Mouse (Mus musculus): ENCODE data around the gene Braf.
A peak's percentile ranks its signal among the peaks of the same experiment; 100 is the strongest.
"Not testable (repeated sequence)": the region's sequence is repeated elsewhere in the genome, so short reads cannot be mapped to it uniquely, and the experiment has no call there.

The Braf gene

DNA sequence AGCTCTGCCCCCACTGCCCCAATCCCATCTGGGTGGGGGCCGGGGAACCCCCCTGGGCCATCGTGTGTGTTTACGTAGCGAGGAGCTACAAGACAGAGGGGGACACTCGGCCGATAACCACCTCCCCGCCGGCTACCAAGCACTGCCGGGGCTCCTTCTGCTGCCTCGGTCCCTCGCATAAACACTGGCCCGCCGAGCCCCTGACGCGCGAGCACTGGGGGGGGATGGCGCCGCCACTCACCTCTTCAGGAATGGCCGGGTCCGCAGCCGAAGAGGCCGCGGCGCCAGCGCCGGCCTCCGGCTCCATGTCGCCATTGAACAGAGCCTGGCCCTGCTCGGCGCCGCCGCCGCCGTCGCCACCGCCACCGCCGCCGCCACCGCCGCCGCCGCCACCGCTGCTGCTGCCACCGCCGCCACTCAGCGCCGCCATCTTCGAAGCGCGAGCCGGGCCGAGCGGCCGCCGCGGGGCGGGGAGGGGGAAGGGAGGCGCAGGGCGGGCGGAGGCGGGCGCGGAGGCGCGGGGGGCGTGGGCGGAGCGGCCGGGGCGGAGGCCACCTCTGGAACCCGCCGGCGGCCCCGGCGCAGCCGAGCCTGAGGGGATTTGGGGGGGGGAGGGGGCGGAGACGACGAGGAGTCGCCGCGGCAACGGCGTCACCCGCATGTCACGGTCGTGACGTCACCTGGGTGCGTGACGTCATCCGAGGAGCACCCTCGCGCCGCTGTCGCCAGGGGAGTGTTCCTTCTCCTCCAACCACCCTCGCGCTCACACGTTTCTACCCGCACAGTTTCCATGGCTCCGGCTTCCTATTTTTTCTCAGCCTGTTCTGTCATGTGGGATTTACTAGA is at the start of gene Braf:
Gene Braf, minus strand, starts transcription at position 598 of the 846 bp plus-strand sequence.
- DNase-seq: peak; percentile 96

DNA sequence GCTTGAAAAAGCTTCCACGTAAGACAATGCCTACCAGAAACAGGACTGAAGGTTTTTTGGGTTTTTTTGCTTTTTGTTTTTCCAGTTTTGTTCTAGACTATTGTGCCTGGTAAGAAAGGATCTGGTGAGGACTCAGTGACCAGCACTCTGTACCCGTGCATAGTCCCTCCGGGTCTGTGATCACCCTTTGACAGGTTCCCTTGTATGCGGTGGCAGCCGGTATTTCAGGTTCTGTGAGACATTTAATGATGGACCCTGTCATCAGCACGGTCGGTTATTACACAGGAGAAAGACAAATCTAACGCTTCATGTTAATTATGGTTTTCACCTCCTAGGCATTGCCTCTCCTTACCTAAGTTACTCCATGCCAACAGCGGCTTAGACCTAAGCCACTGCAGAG is 49.8 kb upstream of the Braf start:
- no peak for DNase-seq

DNA sequence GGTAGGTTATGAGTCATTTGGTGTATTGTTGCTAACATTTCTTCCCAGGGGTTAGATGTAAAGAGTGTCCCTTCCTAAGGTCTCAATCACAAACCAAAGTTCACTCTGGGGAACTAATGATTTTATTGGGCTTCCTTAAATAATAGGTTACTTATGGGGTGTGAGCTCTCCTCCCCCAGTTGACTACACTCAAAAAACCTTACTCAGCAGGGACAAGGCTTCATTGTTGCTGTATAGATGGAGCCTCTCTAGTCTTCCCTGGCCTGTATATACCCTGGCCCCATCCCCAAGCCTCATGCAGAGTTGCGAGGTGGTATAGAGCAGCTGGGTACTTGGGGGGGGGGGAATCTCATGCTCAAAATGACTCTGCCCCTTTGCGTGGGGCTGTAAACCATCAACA is 32.0 kb upstream of the Braf start:
- DNase-seq: no peak

DNA sequence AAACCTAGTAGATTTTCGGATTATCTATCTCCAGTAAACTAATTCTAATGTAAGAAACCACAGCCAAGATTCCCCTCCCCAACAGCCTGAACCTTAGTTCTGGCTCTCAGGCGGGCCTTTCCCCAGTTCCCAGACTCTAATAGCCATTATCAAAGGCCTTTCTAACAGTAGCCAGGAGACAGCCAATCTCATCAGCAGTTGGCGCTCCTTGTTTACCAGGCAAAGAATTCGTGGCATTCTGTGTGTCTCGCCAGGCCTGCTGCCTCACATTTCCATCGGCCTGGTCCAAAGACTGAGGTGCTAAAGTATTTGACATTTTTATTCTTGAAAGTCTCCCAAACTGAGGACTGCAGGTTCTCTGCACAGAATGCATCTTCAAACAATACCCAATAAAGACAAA is 24.6 kb upstream of the Braf start:
- no peak for DNase-seq

DNA sequence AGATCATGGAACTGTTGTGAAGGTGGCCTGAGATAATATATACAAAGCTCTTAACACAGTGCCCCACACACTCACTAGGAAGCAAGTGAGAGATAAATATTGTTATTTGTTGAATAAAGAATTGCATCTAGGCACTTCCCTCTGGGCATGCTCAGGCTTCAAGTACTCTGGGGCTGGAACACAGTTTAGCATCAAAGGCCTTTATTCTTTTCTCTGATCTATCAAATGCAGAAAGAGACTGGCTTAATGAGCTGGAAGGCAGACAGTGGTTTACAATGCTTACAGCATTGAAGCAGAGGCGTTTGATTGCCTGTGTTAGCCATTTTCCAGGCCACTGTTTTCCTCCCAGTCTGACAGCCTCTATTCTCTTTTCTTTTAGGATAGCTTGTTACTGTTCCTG is 21.8 kb upstream of the Braf start:
- DNase-seq: no peak

DNA sequence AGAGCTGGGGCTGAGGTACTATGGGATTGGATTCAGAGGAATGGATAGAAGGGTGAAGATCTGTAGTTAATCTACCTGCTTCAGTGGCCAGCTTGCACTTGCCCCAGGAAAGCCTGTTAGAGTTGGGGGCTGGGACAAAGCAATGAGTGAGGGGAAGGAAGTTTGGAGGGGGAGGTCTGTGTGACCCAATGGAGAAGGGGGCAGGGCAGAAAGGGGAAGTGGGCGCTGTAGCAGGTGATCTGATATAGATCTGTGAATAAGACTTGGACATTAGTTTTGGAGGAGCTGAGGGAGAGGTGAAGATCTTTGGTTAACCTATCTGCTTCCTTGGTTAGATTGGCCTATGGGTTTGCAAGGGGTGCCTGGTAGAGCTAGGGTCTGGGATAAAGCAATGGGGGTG is 20.2 kb upstream of the Braf start:
- no peak for DNase-seq

DNA sequence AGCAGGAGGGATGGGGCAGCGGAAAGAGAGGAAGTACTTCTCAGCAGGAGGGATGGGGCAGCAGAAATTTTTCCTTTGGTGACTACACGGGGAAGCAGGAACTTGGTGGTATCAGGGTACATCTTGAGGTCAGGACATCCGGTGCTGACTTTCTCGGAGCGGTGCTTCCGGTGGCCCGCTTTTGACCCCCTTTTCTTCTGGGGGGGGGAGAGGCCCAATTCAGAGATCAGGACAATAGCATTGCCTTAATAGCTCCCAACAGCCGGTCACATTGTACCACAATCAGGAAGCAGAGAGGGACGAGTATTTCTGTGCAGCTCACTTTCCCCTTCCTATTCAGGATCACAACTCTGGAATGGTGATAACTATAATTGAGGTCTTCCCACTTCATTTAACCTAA is 14.4 kb upstream of the Braf start:
- not testable (repeated sequence) for DNase-seq

DNA sequence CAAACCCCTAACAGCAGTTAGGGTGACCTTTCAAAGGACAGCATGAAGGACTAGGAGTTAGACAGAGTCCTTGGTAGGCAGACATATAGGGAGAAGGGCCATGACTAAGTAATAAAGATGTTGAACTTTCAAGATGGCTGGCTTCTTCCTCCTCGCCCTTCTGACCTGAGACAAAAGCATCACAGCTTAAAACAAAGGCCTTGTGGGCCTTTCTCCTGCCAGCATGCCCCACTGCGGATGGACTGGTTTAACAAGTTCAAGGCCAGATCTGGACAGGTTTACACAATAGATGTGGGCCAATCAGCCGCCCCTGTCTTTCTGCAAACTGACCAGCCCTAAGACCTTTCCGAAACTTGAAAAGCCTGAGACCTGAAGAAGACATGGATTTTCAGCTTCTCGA is 2.8 kb upstream of the Braf start:
- no peak for DNase-seq

DNA sequence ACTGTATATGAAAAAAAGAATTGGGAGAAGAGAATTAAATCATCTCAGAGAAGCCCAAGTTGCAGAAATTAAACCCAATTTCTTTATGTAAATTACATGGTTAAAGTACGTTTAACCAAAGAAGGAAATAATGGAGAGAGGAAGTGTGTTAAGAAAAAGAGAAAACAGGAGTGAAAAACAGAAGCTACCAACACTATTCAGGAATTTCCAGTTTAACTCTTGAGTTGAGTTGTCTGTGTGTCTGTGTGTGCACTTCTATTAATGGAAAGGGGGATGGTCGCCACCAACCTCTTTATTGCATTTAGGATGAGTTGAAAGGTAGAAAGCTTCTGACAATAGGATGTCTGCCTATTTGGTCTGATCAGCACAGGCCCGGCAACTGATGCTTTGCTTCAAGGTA is 886 bp upstream of the Braf start:
- no peak for DNase-seq

DNA sequence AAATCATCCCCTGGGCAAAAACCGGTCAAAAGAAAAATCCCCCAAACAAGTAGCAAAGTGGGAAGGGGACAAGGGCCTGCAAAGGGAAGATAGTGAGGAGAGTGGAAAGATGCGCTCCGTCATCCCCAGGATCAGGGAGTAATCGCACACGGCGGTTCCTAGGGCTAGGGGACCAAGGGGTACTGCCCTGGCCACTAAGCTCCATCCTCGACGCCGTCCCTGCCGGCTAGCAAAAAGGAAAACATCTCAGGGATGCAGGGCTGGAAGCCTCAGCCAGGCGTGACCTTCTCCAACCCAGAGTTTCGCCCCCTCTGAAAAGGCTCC is 759 bp downstream of the Braf start:
- DNase-seq: no peak

DNA sequence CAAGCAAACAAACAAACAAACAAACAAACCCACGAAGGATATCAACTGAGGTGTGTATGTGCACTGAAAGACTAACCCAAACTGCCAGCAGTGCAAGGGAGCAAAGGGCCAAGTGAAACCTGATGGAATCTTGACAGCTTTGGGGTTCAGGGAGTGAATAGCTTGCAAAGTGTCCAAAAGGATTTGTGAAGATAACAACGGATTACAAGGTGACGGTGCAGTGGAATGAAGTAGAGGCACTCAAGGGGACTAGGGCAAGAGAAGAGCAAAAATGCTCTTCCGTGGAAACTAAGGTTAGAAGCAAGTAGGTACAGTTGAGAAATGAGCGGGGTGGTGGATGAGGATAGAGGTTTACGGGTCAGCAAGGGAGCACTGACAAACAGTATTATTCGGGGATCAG is 1.2 kb downstream of the Braf start:
- DNase-seq: no peak

DNA sequence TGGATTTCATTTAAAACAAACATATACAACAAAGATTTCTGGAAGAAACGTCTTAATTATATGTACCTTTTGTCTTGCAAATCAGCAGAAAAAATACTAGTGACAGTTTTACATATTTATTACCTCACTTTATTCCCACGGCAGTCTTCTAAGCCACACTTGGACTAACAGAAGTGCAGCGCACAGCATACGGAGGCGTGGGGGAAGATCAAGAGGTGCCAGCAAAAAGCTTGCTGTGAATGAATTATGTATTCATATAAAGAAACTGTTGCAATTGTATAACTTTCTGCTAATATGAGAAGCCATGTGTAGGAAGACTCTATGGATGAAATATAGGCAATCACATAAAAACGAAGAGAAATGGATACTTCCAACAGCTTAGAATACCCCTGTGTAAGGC is 6.7 kb downstream of the Braf start:
- DNase-seq: no peak

DNA sequence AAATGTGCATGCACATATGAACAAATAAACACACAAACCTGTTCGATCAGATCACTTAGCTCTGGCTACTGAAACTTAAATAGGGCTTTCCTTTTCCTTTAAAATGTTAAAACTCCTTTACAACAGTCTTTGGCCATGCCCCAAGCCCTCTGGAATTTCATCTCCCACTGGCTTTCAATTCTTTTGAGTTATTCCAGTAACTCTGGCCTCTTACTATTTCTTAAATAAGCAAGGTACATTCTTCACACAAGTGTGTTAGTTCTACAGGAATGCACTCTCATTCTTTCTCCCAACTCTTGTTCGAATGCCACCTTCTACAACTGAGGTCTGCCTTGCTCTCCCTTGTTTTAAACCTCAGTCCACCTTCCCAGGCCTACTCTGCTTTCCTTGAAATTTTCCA is 8.2 kb downstream of the Braf start:
- no peak for DNase-seq

DNA sequence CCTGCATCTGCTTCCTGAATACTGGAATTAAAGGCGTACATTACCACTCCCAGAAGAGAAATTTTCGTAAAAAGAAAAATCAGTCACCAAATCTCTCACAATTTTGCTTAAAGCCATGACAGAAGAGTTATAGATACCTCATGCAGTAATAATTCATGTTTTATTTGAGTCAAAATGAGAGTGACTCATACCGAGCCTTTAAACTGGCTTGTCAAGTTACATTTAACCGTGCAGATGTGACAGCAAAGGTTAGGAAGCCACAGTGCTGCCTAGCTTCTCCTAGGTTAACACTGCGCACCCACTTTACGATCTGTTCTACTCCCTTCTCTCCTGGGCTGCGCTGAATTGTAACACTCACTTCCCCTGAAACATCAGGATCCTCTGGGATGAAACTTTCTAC is 10.9 kb downstream of the Braf start:
- DNase-seq: no peak

DNA sequence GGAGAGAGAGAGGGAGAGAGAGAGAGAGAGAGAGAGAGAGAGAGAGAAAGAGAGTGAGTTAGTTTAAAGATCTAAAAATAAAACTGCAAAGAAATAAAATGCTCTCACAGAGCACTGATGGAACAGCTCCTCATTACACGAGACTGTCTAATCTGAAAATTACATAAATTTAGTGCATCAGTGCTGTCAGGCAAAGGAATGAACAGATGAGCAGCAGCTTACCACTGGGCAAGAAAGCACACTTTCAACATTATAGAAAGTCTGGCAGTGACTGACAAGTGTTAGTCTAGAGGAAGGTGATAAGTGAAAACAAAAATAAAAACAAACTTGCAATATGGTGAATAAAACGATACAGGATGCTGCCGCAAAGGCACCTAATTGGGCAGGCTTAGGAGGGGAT is 11.9 kb downstream of the Braf start:
- no peak for DNase-seq

DNA sequence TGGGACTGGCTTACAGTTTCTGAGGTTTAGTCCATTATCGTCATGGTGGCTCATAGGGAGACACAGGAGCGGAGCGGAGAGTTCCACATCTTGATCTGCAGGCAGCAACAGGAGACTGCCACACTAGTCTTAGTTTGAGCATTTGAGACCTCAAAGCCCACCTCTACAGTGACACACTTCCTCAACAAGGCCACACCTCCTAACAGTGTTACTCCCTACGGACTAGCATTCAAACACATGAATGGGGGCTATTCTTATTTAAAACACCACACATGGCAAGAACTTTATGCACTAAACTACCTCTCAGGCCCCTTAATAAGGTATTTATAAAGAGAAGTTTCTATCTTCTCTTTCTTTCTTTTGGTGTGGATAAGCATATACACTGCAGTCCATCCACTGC is 19.6 kb downstream of the Braf start:
- DNase-seq: no peak

DNA sequence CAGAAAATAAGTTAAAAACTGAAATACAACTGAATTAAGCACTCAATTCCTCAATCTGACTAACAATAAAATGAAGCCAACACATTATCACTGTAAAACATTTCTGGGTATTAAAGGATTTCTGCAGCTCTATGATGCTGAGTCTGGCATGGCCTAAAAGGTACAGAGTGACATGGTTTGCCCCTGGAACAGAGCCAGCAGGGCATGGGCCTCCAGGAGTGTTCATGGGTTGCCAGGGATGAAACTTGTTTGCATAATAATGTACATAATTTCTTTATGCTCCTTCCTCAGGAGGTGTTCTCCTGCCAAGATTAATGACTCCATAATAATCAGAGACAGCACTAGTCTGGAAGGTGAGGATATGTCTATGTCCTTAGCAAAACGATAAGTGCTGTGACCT is 32.1 kb downstream of the Braf start:
- no peak for DNase-seq

DNA sequence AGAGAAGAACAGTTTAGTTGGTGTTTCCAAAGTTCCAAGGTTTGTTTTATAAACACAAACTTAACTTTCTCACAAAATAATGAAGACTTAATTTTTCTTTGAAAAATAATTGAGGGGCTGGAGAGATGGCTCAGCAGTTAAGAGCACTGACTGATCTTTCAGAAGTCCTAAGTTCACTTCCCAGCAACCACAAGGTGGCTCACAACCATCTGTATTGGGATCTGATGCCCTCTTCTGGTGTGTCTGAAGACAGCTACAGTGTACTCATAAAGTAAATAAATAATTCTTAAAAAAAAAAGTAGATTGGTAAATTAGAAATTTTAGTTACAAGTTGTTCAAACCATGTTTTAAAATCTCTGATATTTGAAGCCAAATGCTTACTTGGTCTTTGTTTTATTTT is 38.4 kb downstream of the Braf start:
- DNase-seq: not testable (repeated sequence)

DNA sequence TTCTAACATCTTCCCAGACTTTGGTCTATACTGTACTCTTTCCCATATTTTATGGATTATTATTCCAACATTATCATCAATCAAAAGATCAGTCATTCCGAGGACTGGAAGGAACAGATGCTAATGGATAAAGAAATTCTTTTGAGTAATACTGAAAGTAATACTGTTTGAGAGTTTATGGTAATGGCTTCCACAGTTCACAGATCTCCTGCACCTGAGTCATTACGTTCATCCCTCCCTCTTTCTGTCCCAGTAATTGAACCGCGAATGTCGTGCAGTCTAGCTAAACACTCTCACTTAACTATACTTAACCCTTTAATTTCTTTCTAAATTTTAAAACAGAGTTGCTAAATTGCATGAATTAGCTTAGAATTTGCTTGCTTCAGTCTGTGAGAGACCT is 43.5 kb downstream of the Braf start:
- no peak for DNase-seq

DNA sequence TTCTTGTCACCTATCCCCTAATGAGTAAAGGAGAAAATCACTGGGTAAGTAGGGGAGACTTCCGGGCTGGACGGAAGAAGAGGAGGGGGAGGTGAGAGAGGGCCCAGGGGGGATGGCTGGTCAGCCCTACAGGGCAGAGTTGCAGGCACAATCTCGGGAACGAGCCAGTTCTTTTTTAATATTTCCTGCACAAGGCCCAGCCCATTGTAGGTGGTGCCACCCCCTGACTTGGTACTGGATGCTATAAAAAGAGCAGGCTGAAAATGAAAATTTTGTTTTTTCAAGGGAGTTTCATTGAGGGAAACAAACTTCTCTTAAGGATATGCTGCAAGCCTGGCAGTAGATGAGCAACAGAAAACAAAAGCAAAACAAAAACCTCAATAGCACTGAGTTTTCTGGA is 44.7 kb downstream of the Braf start:
- DNase-seq: no peak

DNA sequence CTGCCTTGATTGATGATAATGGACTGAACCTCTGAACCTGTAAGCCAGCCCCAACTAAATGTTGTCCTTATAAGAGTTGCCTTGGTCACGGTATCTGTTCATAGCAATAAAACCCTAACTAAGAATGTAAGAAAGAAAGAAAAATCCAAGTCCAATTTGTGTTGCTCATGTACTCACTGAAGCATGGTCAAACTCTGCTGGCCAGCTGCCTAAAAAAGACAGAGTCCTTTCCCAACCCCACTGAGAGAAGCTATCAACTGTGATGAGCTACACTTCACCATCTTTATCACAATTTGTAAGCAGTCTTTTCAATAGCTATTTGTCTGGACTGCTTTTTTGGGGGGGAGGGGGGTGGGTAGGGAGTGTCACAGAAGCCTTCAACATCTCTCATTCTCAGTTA is 47.0 kb downstream of the Braf start:
- no peak for DNase-seq

DNA sequence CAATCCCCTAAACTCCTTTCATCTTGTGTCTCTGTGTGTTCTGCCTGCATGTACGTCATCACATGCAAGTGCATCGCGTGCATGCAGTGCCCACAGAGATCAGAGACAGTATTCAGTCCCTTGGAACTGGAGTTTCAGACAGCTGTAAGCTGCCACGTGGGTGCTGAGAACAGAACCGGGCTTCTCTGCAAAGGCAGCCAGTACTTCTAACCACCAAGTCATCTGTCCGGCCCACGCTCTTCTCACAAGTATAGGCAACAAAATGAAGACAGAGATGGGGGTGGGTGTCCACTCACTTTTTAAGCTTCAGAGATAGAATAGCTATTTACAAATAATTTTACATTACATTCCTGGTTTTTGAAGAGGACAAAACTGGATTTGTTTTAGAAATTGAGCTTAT is 50.2 kb downstream of the Braf start:
- no peak for DNase-seq

DNA sequence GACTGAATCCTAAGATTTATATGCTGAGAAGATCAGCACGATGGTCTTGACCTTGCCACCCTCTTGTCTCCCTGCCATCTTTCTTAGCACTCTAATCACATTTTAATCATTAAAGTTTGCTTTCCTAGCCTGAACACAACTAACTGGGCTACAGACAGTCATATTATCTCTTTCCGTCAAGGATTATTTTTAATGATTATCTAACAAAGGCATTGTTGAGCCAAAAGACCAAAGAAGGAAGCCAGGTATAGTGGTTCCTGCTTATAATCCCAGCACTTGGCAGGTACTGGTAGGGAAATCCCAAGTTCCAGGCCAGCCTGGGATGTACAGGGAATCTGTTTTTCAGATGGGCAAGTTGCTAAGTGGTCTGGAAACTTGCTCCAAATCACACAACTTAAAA is 114.0 kb downstream of the Braf start:
- DNase-seq: no peak

DNA sequence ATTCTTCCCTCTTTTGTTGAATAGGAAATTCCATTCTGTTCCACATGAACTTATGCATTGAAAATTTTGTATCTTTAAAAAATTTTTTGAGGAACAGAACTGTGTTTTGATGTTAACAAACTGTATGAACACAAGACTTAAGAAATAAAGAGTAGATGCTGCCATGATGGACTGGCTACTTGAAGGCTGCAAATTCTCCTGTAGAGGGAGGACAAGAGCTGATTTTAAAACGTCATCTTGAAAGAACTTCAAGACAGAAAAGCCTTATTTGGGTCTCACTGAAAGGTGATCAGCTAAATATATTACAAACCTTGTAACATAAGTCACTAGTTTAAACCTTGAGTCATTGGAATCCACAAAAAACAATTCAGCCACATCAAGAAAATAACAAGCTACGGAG is 115.1 kb downstream of the Braf start:
- no peak for DNase-seq

DNA sequence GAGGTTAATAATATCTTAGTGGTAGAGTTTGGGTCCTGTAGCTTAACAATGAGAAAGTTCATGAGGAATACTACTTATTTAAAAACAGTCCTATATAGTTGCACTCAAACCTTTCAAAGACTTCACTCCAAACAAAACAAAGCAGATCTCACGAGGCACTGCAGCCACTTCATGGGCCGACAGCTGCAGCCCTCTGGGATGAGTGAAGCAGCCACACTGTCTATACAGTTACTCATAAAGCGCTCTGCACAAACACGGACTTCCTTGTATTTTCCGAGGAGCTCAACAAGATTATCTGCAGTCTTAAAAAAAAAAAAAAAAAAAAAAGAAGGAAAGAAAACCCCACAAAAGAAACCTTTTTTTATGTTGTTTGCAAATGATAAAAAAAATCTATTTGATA is 117.9 kb downstream of the Braf start:
- no peak for DNase-seq

DNA sequence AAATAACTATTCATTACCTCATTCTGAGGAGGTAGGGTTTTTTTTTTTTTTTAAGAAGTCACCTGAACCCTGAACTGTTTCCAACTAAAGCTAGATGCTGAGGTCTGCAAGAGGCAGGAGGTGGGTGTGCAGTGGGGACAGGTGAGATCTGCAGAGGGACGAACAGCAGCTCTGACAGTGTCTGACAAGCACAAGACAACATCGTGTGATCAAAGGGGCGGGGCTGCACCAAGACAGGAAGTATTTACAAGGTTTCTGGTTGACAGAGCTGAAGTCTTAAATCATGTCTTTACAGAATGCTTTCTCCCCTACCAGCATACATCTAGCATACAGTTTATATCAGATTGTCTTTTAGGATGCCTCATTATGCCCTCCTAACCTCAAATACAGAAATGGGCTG is 118.4 kb downstream of the Braf start:
- no peak for DNase-seq
